Mouse (Mus musculus) stomach, embryonic 15.5 days (tissue): ENCODE results near the gene Uqcrq. TPM values are rescaled to one million over a fixed set of nuclear protein-coding genes. Genes with fewer than 3 reads are reported as not detected.

Experiments
- ATAC-seq: fragments of 200-750 bp; cut with Nextera tagmentation; 2 replicates; pipeline ENCODE4 v1.8.0; 2017; ENCODE audit warnings: low read depth, moderate number of reproducible peaks, moderate TSS enrichment; ENCODE audit not compliant: insufficient read depth, low FRiP score
- H3K27ac ChIP-seq: fragments of 300-500 bp; sonication (generic); 2 replicates; pipeline ENCODE4 v1.5.1; 2015; ENCODE audit warnings: mild to moderate bottlenecking, inconsistent platforms
- H3K27me3 ChIP-seq: fragments of 300-500 bp; sonication (generic); replicated peaks from 2 replicates; pipeline ENCODE4 v1.6.1; 2015; ENCODE audit warnings: inconsistent platforms
- H3K36me3 ChIP-seq: fragments of 300-500 bp; sonication (generic); 2 replicates; pipeline ENCODE4 v1.6.1; 2015; ENCODE audit warnings: inconsistent platforms
- H3K4me1 ChIP-seq: fragments of 300-500 bp; sonication (generic); 2 replicates; pipeline ENCODE4 v1.6.1; 2015; ENCODE audit warnings: inconsistent platforms
- H3K4me2 ChIP-seq: fragments of 300-500 bp; sonication (generic); 2 replicates; pipeline ENCODE4 v1.6.1; 2015; ENCODE audit warnings: mild to moderate bottlenecking, inconsistent platforms
- H3K4me3 ChIP-seq: fragments of 300-500 bp; sonication (generic); replicated peaks from 2 replicates; pipeline ENCODE4 v1.5.1; 2015; ENCODE audit warnings: inconsistent platforms
- H3K9ac ChIP-seq: fragments of 300-500 bp; sonication (generic); 2 replicates; pipeline ENCODE4 v1.6.1; 2015; ENCODE audit warnings: inconsistent platforms
- H3K9me3 ChIP-seq: fragments of 300-500 bp; sonication (generic); 2 replicates; pipeline ENCODE4 v1.6.1; 2016; ENCODE audit warnings: inconsistent platforms
- WGBS: fragments of 180-500 bp; shearing (Covaris S2); methylation state at CpG from one replicate; pipeline ENCODE4 v1.1.7; 2015; 5-methylcytosine and 5-hydroxymethylcytosine counted together
- microRNA-seq: library from miRNA; unstranded; fragments of <30 nt; microRNA quantifications from one replicate; pipeline ENCODE4, GENCODE M21; 2016
- polyA plus RNA-seq: library from polyadenylated mRNA; unstranded; fragments of >200 nt; fragmentation: Nextera tagmentation; extraction: Ambion mirVana; gene quantifications from 2 replicates; pipeline ENCODE4 v1.2.1, GENCODE M21; 2015

The Uqcrq gene
- polyA plus RNA-seq, 1 experiment from 2014 or later, result 619 TPM

GRCm38 (mm10) chr11:53378918-53379317, 51.7 kb downstream of the Uqcrq start:
- H3K27ac ChIP-seq, result no peak overlapping the region
- WGBS, result 79% methylated on average over 1 of the region's 1 CpGs
- no peak overlapping the region for H3K9ac ChIP-seq
- H3K4me2 ChIP-seq, result no peak overlapping the region
- peaks cover 12% of the 10 kb centered on the region; the same call in 1 of the 2 replicates for H3K36me3 ChIP-seq
- no peaks in the 10 kb centered on the region for H3K27me3 ChIP-seq
- no peak for ATAC-seq
- H3K4me1 ChIP-seq, result no peaks in the 10 kb centered on the region
- H3K9me3 ChIP-seq, result no peaks in the 10 kb centered on the region
- no peak overlapping the region for H3K4me3 ChIP-seq

Small RNA genes lying within 50 kb of the gene (microRNA-seq; reads per million reads assigned to microRNA genes)
- gene Mir6920, result not detected

Other genes with a start within 250 kb of the Uqcrq start
- gene Hspa4, start 130.4 kb downstream of the Uqcrq start, polyA plus RNA-seq, result 93.4 and 96.0 TPM in 2 replicates
- gene Zcchc10, start 106.2 kb downstream of the Uqcrq start, polyA plus RNA-seq, result 17.4 and 18.1 TPM in 2 replicates
- gene Aff4, start 80.0 kb downstream of the Uqcrq start, polyA plus RNA-seq, result 44.9 and 54.6 TPM in 2 replicates
- 1.5 and 4.1 TPM in 2 replicates for gene Leap2, start 7.7 kb downstream of the Uqcrq start, polyA plus RNA-seq
- gene Gdf9, start 192 bp upstream of the Uqcrq start, polyA plus RNA-seq, result 1.2 and 1.3 TPM in 2 replicates
- gene Gm10447, start 26.3 kb upstream of the Uqcrq start, polyA plus RNA-seq, result 0.14 and 0.19 TPM in 2 replicates
- 1.3 and 1.6 TPM in 2 replicates for gene Shroom1, start 26.4 kb upstream of the Uqcrq start, polyA plus RNA-seq
- gene Gm9837, start 39.6 kb upstream of the Uqcrq start, polyA plus RNA-seq, result not detected in 2 replicates
- not detected in 2 replicates for gene Gm9945, start 49.3 kb upstream of the Uqcrq start, polyA plus RNA-seq
- gene Sowaha, start 49.4 kb upstream of the Uqcrq start, polyA plus RNA-seq, result 0.85 and 2.0 TPM in 2 replicates
- gene Sept8, start 88.4 kb upstream of the Uqcrq start, polyA plus RNA-seq, result 25.3 and 25.4 TPM in 2 replicates
- gene Kif3a, start 136.5 kb upstream of the Uqcrq start, polyA plus RNA-seq, result 51.0 and 62.6 TPM in 2 replicates
- 1.0 and 1.8 TPM in 2 replicates for gene Il4, start 187.8 kb upstream of the Uqcrq start, polyA plus RNA-seq
- not detected in 2 replicates for gene Il13, start 203.9 kb upstream of the Uqcrq start, polyA plus RNA-seq